Mouse (Mus musculus) heart, embryonic 13.5 days (tissue): ENCODE results near the gene Ppp1r37. TPM values are rescaled to one million over a fixed set of nuclear protein-coding genes. Genes with fewer than 3 reads are reported as not detected.

Experiments used
- ATAC-seq: fragments of 200-750 bp; cut with Nextera tagmentation; 2 replicates; pipeline ENCODE4 v1.8.0; 2017; ENCODE audit warnings: moderate TSS enrichment; ENCODE audit not compliant: insufficient number of reproducible peaks, low FRiP score, low TSS enrichment; ENCODE audit errors: extremely low read depth
- H3K27ac ChIP-seq: fragments of 300-500 bp; sonication (generic); replicated peaks from 2 replicates; pipeline ENCODE4 v1.5.1; 2015; ENCODE audit warnings: moderate library complexity, mild to moderate bottlenecking, inconsistent platforms
- H3K27me3 ChIP-seq: fragments of 300-500 bp; sonication (generic); replicated peaks from 2 replicates; pipeline ENCODE4 v1.6.1; 2015; ENCODE audit warnings: mild to moderate bottlenecking, inconsistent platforms
- H3K36me3 ChIP-seq: fragments of 300-500 bp; sonication (generic); 2 replicates; pipeline ENCODE4 v1.6.1; 2015; ENCODE audit warnings: mild to moderate bottlenecking, inconsistent platforms
- H3K4me1 ChIP-seq: fragments of 300-500 bp; sonication (generic); 2 replicates; pipeline ENCODE4 v1.6.1; 2015; ENCODE audit warnings: inconsistent platforms
- H3K4me2 ChIP-seq: fragments of 300-500 bp; sonication (generic); 2 replicates; pipeline ENCODE4 v1.6.1; 2015; ENCODE audit warnings: inconsistent platforms, mild to moderate bottlenecking, moderate library complexity
- H3K4me3 ChIP-seq: fragments of 300-500 bp; sonication (generic); 2 replicates; pipeline ENCODE4 v1.5.1; 2015; ENCODE audit warnings: moderate library complexity, mild to moderate bottlenecking, inconsistent platforms
- H3K9ac ChIP-seq: fragments of 300-500 bp; sonication (generic); 2 replicates; pipeline ENCODE4 v1.6.1; 2015; ENCODE audit warnings: inconsistent platforms, mild to moderate bottlenecking, moderate library complexity
- H3K9me3 ChIP-seq: fragments of 300-500 bp; sonication (generic); 2 replicates; pipeline ENCODE4 v1.6.1; 2016; ENCODE audit warnings: inconsistent platforms
- WGBS: fragments of 180-500 bp; shearing (Covaris S2); methylation state at CpG from one replicate; pipeline ENCODE4 v1.1.7; 2015; ENCODE audit warnings: mixed read lengths; 5-methylcytosine and 5-hydroxymethylcytosine counted together
- polyA plus RNA-seq: library from polyadenylated mRNA; unstranded; fragments of >200 nt; fragmentation: Nextera tagmentation; extraction: Ambion mirVana; gene quantifications from 2 replicates; pipeline ENCODE4 v1.2.1, GENCODE M21; 2015

Gene Ppp1r37
- polyA plus RNA-seq, 1 experiment from 2014 or later, result 17.2 TPM

GRCm38 (mm10) chr7:19495521-19496213 is 67.2 kb downstream of the Ppp1r37 start:
- no peak for ATAC-seq
- Histone ChIP-seq H3K36me3 (no peaks in the 10 kb centered on the region), H3K4me1 (peaks cover 18% of the 10 kb centered on the region), H3K4me3 (no peak overlapping the region), H3K4me2 (no peak overlapping the region), H3K9ac (no peak overlapping the region), H3K27ac (no peak overlapping the region), H3K27me3 (peaks cover 25% of the 10 kb centered on the region), H3K9me3 (no peaks in the 10 kb centered on the region)
- WGBS, result 60% methylated on average over 20 of the region's 20 CpGs

- H3K4me3 ChIP-seq, result no peak overlapping the region
- H3K27ac ChIP-seq, result no peak overlapping the region
- no peaks in the 10 kb centered on the region for H3K9me3 ChIP-seq
- peaks cover 18% of the 10 kb centered on the region for H3K4me1 ChIP-seq
- H3K9ac ChIP-seq, result no peak overlapping the region
- H3K4me2 ChIP-seq, result no peak overlapping the region
- no peak for ATAC-seq
- 74% methylated on average over 25 of the region's 25 CpGs for WGBS
- no peaks in the 10 kb centered on the region for H3K36me3 ChIP-seq
- peaks cover 33% of the 10 kb centered on the region for H3K27me3 ChIP-seq
Observed at GRCm38 (mm10) chr7:19494751-19495474, 68.0 kb downstream of the Ppp1r37 start.

DNA sequence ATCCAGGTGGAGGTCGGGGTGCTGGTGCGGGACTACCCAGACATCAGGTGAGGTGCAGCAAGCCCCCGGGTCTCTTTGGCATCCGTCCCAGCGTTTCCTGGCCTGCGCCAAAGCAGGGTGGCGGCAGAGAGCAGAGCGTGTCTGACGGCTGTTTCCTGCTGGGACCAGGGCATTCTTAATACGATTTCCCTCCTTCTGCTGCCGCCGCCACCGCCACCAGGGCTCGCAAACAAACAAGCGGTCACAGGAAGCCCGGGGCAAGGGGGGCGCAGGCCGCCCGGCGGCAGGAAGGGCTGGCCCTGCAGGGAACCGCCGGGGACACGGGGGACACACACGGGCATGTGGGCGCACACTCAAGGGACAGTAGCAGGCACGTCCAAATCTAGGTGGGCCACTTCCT is 71.1 kb downstream of the Ppp1r37 start:
- WGBS, result 4% methylated on average over 25 of the region's 26 CpGs
- Histone ChIP-seq H3K27me3 (peaks cover 65% of the 10 kb centered on the region), H3K4me3 (peak overlapping the region; percentile 46), H3K9me3 (no peaks in the 10 kb centered on the region), H3K4me1 (peaks cover 23% of the 10 kb centered on the region), H3K36me3 (no peaks in the 10 kb centered on the region), H3K9ac (peak overlapping the region; percentile 80), H3K4me2 (peak overlapping the region; percentile 74), H3K27ac (peak overlapping the region; percentile 56)
- ATAC-seq, result no peak

GRCm38 (mm10) chr7:19489525-19489924 is 73.4 kb downstream of the Ppp1r37 start:
- no peak overlapping the region for H3K27ac ChIP-seq
- ATAC-seq, result no peak
- WGBS, result 22% methylated on average over 31 of the region's 31 CpGs
- H3K27me3 ChIP-seq, result peaks cover 71% of the 10 kb centered on the region
- H3K9ac ChIP-seq, result no peak overlapping the region
- peak overlapping the region; percentile 54 for H3K4me2 ChIP-seq
- no peaks in the 10 kb centered on the region for H3K9me3 ChIP-seq
- no peaks in the 10 kb centered on the region for H3K36me3 ChIP-seq
- H3K4me3 ChIP-seq, result peak overlapping the region; percentile 34
- peaks cover 17% of the 10 kb centered on the region for H3K4me1 ChIP-seq

GRCm38 (mm10) chr7:19486549-19486948 is 76.3 kb downstream of the Ppp1r37 start:
- no peak overlapping the region for H3K4me3 ChIP-seq
- H3K27me3 ChIP-seq, result peaks cover 57% of the 10 kb centered on the region
- H3K4me2 ChIP-seq, result no peak overlapping the region
- no peaks in the 10 kb centered on the region for H3K36me3 ChIP-seq
- H3K9me3 ChIP-seq, result no peaks in the 10 kb centered on the region
- H3K27ac ChIP-seq, result no peak overlapping the region
- H3K9ac ChIP-seq, result no peak overlapping the region
- H3K4me1 ChIP-seq, result peaks cover 8% of the 10 kb centered on the region
- WGBS, result 60% methylated on average over 7 of the region's 7 CpGs
- ATAC-seq, result no peak

GRCm38 (mm10) chr7:19485488-19485887 is 77.4 kb downstream of the Ppp1r37 start:
- H3K9ac ChIP-seq, result no peak overlapping the region
- no peak overlapping the region for H3K27ac ChIP-seq
- H3K4me3 ChIP-seq, result no peak overlapping the region
- 0 out of 2 replicates have a peak, but pooled peaks cover 5% of the 10 kb centered on the region for H3K4me1 ChIP-seq
- no peaks in the 10 kb centered on the region for H3K36me3 ChIP-seq
- ATAC-seq, result no peak
- 75% methylated on average over 1 of the region's 1 CpGs for WGBS
- no peaks in the 10 kb centered on the region for H3K9me3 ChIP-seq
- H3K4me2 ChIP-seq, result no peak overlapping the region
- H3K27me3 ChIP-seq, result peaks cover 51% of the 10 kb centered on the region

GRCm38 (mm10) chr7:19483281-19483680 is 79.6 kb downstream of the Ppp1r37 start:
- WGBS, result 75% methylated on average over 8 of the region's 8 CpGs
- ATAC-seq, result no peak
- Histone ChIP-seq H3K9ac (no peak overlapping the region), H3K4me1 (peaks cover under 1% of the 10 kb centered on the region; the same call in 1 of the 2 replicates), H3K4me2 (no peak overlapping the region), H3K9me3 (no peaks in the 10 kb centered on the region), H3K27me3 (peaks cover 36% of the 10 kb centered on the region), H3K4me3 (no peak overlapping the region), H3K27ac (no peak overlapping the region), H3K36me3 (no peaks in the 10 kb centered on the region)

Other genes with a start within 250 kb of the Ppp1r37 start
- gene Ercc1, start 218.3 kb downstream of the Ppp1r37 start, polyA plus RNA-seq, result 62.6 and 62.7 TPM in 2 replicates
- 17.4 and 19.8 TPM in 2 replicates for gene Cd3eap, start 203.6 kb downstream of the Ppp1r37 start, polyA plus RNA-seq
- gene Ppp1r13l, start 203.3 kb downstream of the Ppp1r37 start, polyA plus RNA-seq, result 12.8 and 13.0 TPM in 2 replicates
- 11.8 and 12.2 TPM in 2 replicates for gene Ercc2, start 181.1 kb downstream of the Ppp1r37 start, polyA plus RNA-seq
- gene Klc3, start 159.0 kb downstream of the Ppp1r37 start, polyA plus RNA-seq, result 4.8 and 5.5 TPM in 2 replicates
- 284 and 345 TPM in 2 replicates for gene Ckm, start 158.3 kb downstream of the Ppp1r37 start, polyA plus RNA-seq
- gene Mark4, start 104.3 kb downstream of the Ppp1r37 start, polyA plus RNA-seq, result 6.5 and 7.5 TPM in 2 replicates
- 1.1 and 1.2 TPM in 2 replicates for gene Exoc3l2, start 99.7 kb downstream of the Ppp1r37 start, polyA plus RNA-seq
- gene Bloc1s3, start 54.7 kb downstream of the Ppp1r37 start, polyA plus RNA-seq, result 1.5 TPM in 2 replicates
- 71.4 and 77.4 TPM in 2 replicates for gene Trappc6a, start 54.7 kb downstream of the Ppp1r37 start, polyA plus RNA-seq
- 0.06 TPM in 1 of 2 replicates, not detected in the other for gene Nkpd1, start 45.2 kb downstream of the Ppp1r37 start, polyA plus RNA-seq
- gene Zfp296, start 14.2 kb upstream of the Ppp1r37 start, polyA plus RNA-seq, result 0.12 and 0.32 TPM in 2 replicates
- gene Gemin7, start 14.5 kb upstream of the Ppp1r37 start, polyA plus RNA-seq, result 114 and 134 TPM in 2 replicates
- 30.8 and 31.8 TPM in 2 replicates for gene Clasrp, start 41.4 kb upstream of the Ppp1r37 start, polyA plus RNA-seq
- gene Relb, start 66.4 kb upstream of the Ppp1r37 start, polyA plus RNA-seq, result 5.6 and 6.2 TPM in 2 replicates
- 74.5 and 74.6 TPM in 2 replicates for gene Clptm1, start 102.0 kb upstream of the Ppp1r37 start, polyA plus RNA-seq
- gene Apoc2, start 114.9 kb upstream of the Ppp1r37 start, polyA plus RNA-seq, result 3.6 and 22.3 TPM in 2 replicates
- gene Gm44805, start 118.3 kb upstream of the Ppp1r37 start, polyA plus RNA-seq, result 2.9 TPM in 1 of 2 replicates, not detected in the other
- gene Apoc4, start 118.4 kb upstream of the Ppp1r37 start, polyA plus RNA-seq, result 0.84 and 3.7 TPM in 2 replicates
- gene Apoc1, start 129.6 kb upstream of the Ppp1r37 start, polyA plus RNA-seq, result 8.8 and 13.9 TPM in 2 replicates
- gene Apoe, start 136.1 kb upstream of the Ppp1r37 start, polyA plus RNA-seq, result 480 and 561 TPM in 2 replicates
- gene Tomm40, start 152.4 kb upstream of the Ppp1r37 start, polyA plus RNA-seq, result 128 and 146 TPM in 2 replicates
- gene Nectin2, start 187.4 kb upstream of the Ppp1r37 start, polyA plus RNA-seq, result 89.3 and 89.4 TPM in 2 replicates
- gene Bcam, start 207.9 kb upstream of the Ppp1r37 start, polyA plus RNA-seq, result 223 and 250 TPM in 2 replicates
- 0.59 and 0.68 TPM in 2 replicates for gene Cblc, start 233.7 kb upstream of the Ppp1r37 start, polyA plus RNA-seq